Mouse (Mus musculus) cerebellum, adult 2 months (tissue): ENCODE results near the gene Sec1. TPM values are rescaled to one million over a fixed set of nuclear protein-coding genes. Genes with fewer than 3 reads are reported as not detected.

ENCODE experiments used
- DNase-seq, 2 experiments: peaks; one replicate each; pipeline ENCODE4 v3.0.0; 2021
- H3K27ac ChIP-seq: fragments of 200-500 bp; 2 replicates; pipeline ENCODE4 v1.5.1; 2012; ENCODE audit warnings: low read length, control low read depth, inconsistent platforms; ENCODE audit not compliant: insufficient read depth
- H3K27me3 ChIP-seq: fragments of 200-500 bp; 2 replicates; pipeline ENCODE4 v1.6.1; 2012; ENCODE audit warnings: inconsistent platforms, mild to moderate bottlenecking, low read length, moderate library complexity; ENCODE audit not compliant: control insufficient read depth, insufficient read depth
- H3K4me1 ChIP-seq: fragments of 200-500 bp; 2 replicates; pipeline ENCODE4 v1.6.1; 2011; ENCODE audit warnings: low read length; ENCODE audit not compliant: control insufficient read depth, insufficient read depth
- H3K4me3 ChIP-seq: fragments of 200-500 bp; replicated peaks from 2 replicates; pipeline ENCODE3; 2011; ENCODE audit warnings: mild to moderate bottlenecking, low read depth, low read length, control low read depth; ENCODE audit not compliant: insufficient read depth
- CTCF ChIP-seq: fragments of 200-500 bp; IDR thresholded peaks from 2 replicates; pipeline ENCODE4 v1.5.1; 2011; ENCODE audit warnings: low read depth, mild to moderate bottlenecking, control low read depth, low read length, moderate library complexity, borderline replicate concordance; ENCODE audit not compliant: insufficient read depth
- POLR2A ChIP-seq: fragments of 200-500 bp; IDR thresholded peaks from 2 replicates; pipeline ENCODE4 v1.6.1; 2011; ENCODE audit warnings: low read length, control low read depth, borderline replicate concordance; ENCODE audit not compliant: insufficient read depth
- WGBS: fragments of 180-500 bp; shearing (Covaris S2); methylation state at CpG from one replicate; pipeline ENCODE4 v1.1.7; 2018; 5-methylcytosine and 5-hydroxymethylcytosine counted together
- polyA plus RNA-seq: library from polyadenylated mRNA; depleted of rRNA; stranded (reverse); fragments of >200 nt; gene quantifications from 2 replicates; pipeline ENCODE4 v1.2.3, GENCODE M21; 2012

The Sec1 gene
- polyA plus RNA-seq, 1 experiment = 0.64 TPM

GRCm38 (mm10) chr7:45702809-45703520 is 8.8 kb upstream of the Sec1 start:
- DNase-seq = peak in 1 of 2 experiments; percentile 21
- Histone ChIP-seq H3K4me1 (peaks cover 14% of the 10 kb centered on the region), H3K27me3 (no peaks in the 10 kb centered on the region), H3K4me3 (peak overlapping the region; percentile 75), H3K27ac (no peak overlapping the region; the same call in 1 of the 2 replicates)
- no peak for TF ChIP-seq POLR2A
- 85% methylated on average over 17 of the region's 17 CpGs for WGBS

GRCm38 (mm10) chr7:45702316-45702715 is 8.1 kb upstream of the Sec1 start:
- TF ChIP-seq CTCF = no peak
- TF ChIP-seq POLR2A = no peak
- Histone ChIP-seq H3K4me3 (no peak overlapping the region), H3K27ac (no peak overlapping the region), H3K4me1 (peaks cover 13% of the 10 kb centered on the region), H3K27me3 (no peaks in the 10 kb centered on the region)
- 91% methylated on average over 11 of the region's 11 CpGs for WGBS
- peak in 1 of 2 experiments; percentile 19 for DNase-seq

- H3K4me1 ChIP-seq = peaks cover 10% of the 10 kb centered on the region
Observed at GRCm38 (mm10) chr7:45701607-45702006, 7.4 kb upstream of the Sec1 start.

GRCm38 (mm10) chr7:45701072-45701471 is 6.9 kb upstream of the Sec1 start:
- Histone ChIP-seq H3K4me1 (peaks cover 10% of the 10 kb centered on the region), H3K27ac (peak overlapping the region; percentile 45), H3K4me3 (peak overlapping the region; percentile 57), H3K27me3 (no peaks in the 10 kb centered on the region)
- DNase-seq = peak in 1 of 2 experiments; percentile 63
- WGBS = 32% methylated on average over 11 of the region's 11 CpGs
- no peak for TF ChIP-seq POLR2A
- TF ChIP-seq CTCF = no peak

More at GRCm38 (mm10) chr7:45701607-45702006, 7.4 kb upstream of the Sec1 start:
- H3K27ac ChIP-seq = no peak overlapping the region
- peak; percentile 31 to 37 for DNase-seq
- no peak overlapping the region for H3K4me3 ChIP-seq
- WGBS = 79% methylated on average over 11 of the region's 11 CpGs
- TF ChIP-seq POLR2A (no peak), CTCF (no peak)
- H3K27me3 ChIP-seq = no peaks in the 10 kb centered on the region

DNA sequence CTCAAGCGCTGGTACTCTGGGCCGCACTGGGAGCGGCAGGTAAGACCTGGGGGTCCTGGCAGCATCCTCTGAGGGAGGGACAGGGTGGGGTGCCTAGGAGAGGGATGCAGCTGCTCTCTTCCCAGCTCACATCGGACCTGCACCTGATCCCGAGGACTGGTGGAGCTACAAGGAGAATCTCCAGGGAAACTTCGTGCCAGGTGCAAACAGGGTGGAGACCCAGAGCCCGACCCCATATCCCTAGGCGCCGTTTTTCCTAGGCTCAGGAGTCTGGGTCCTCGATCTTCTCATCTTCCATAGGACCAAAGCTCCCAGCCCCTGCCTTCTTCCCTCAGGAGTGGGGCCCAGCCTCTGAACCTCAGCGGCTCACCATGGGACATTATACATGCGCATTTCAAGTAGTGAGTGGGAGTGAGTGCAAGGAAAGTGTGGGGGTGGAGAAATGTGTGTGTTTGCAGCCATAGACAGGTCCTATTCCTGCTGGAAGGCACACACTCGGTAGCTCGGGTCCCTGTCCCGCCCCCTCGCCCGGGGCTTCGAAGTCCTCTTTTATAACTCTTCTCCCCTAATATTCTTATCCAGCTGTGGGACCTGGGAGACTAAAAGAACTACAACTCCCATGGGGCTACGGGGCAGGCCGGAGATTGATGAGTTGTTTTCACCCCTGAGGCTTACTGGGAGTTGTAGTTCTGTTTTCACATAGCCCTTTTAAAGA is 6.3 kb upstream of the Sec1 start:
- DNase-seq = peak; percentile 83 to 87
- Histone ChIP-seq H3K4me1 (peaks cover 10% of the 10 kb centered on the region), H3K27ac (peak overlapping the region; percentile 83), H3K27me3 (no peaks in the 10 kb centered on the region), H3K4me3 (peak overlapping the region; percentile 67)
- WGBS = 2% methylated on average over 20 of the region's 20 CpGs
- TF ChIP-seq CTCF (no peak), POLR2A (peak; percentile 36; the same call in 1 of the 2 replicates)

DNA sequence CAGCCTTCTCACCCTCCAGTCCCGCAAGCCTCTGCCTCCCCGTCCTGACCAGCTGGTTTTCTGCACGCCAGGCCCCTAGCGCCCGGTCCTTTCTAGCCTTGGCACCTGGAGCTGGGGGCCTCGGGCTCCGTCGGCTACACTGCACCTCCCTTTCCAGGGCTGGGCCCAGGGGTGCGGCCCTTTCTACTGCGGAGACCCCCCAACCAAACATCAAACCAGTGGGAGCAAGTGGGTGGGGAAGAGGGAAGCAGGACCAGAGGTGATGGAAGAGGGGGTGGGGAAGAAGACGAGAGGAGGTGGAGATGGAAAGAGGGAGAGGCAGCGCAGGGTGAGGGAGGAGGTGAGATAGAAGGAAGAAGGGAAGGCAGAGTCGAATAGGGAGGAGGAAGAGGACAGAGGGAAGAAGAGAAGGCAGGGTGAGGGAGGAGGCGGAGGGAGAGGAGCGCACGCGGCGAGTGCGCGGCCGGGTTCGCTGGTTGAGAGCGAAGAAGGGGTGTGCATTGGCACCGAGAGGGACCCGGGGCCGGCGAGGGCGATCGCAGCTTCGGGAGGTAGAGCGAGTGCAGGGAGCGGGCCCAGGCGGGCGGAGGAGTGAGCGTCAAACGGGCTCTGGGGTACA is 5.4 kb upstream of the Sec1 start, which contains the start of gene Car11:
Gene Car11, plus strand, starts transcription at position 321 of the 619 bp plus-strand sequence.
- H3K4me1 ChIP-seq = peaks cover 10% of the 10 kb centered on the region
- peak within 1 kb of the TSS; percentile 83 for H3K27ac ChIP-seq
- 1% methylated on average over 35 of the region's 36 CpGs for WGBS
- no peaks in the 10 kb centered on the region for H3K27me3 ChIP-seq
- H3K4me3 ChIP-seq = peak within 1 kb of the TSS; percentile 67
- DNase-seq = peak; percentile 57 to 68
- TF ChIP-seq CTCF (no peak), POLR2A (peak; percentile 42; the same call in 1 of the 2 replicates)

DNA sequence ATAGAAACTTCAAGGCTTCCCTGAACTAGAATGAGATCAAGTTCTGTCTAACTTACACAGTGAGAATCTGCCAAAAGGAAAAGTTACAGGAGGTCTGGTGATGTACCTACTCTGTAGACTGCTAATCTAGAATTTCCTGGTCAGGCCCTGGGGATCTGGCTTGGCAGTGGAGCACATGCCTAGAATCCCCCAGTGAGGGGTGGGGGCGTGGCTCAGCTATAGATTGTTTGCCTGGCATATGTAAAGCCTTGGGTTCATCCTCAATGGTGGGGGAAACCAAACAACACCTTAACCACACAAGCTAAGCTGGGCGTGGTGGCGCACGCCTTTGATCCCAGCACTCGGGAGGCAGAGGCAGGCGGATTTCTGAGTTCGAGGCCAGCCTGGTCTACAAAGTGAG is 3.7 kb upstream of the Sec1 start:
- peak in 1 of 2 experiments; percentile 11 for DNase-seq
- Histone ChIP-seq H3K27ac (no peak overlapping the region), H3K27me3 (no peaks in the 10 kb centered on the region), H3K4me3 (no peak overlapping the region), H3K4me1 (peaks cover 6% of the 10 kb centered on the region)
- TF ChIP-seq POLR2A (no peak), CTCF (no peak)
- 89% methylated on average over 7 of the region's 7 CpGs for WGBS
